Mouse (Mus musculus) kidney, adult 2 months (tissue): ENCODE results near the gene Arid1b.

Experiments
- CTCF ChIP-seq: fragments of 200-500 bp; conservative IDR thresholded peaks from 2 replicates; pipeline ENCODE4 v1.5.1; 2011; ENCODE audit warnings: low read depth, mild to moderate bottlenecking, control low read depth, low read length, moderate library complexity, mixed read lengths; ENCODE audit not compliant: insufficient read depth, insufficient read length
- POLR2A ChIP-seq: fragments of 200-500 bp; IDR thresholded peaks from one replicate; pipeline ENCODE4 v1.6.1; 2011; ENCODE audit warnings: low read depth, low read length, control low read depth

DNA sequence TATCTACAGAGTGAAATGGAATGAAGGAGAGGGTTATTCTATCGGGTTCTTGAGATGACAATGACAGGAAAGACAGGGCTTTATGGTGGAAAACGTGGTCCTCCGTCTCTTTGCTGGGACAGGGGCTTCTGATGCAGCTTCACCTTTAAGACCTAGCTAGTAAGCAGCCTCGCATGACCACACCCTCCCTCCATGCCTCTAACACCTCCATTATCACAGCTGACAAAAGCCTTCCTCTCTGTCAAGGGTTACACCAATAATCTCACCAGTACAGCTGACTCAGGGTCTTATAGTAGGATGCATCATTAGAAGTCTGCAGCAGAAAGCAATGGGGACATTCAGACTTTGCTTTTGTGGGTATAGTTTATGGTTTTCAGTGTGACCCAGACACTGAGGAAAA lies 116.0 kb downstream of the Arid1b start:
- no peak for TF ChIP-seq CTCF
- no peak for TF ChIP-seq POLR2A
